Mouse (Mus musculus): ENCODE measurements at regions not wholly inside any gene's neighbourhood (a gene's known extent, or its start where the extent isn't known, plus 50 kb on each side); places are given as distances from the start of the nearest gene placed in this dataset.

GRCm38 (mm10) chr11:18753856-18754255 is 264.9 kb downstream of the Meis1 start:
- no peak for TF ChIP-seq CTCF (IDR thresholded peaks at IDR 0.05; ENCODE audit: insufficient read depth, low read depth, low read length)
- no peak for TF ChIP-seq POLR2A (IDR thresholded peaks at IDR 0.05; ENCODE audit: insufficient read depth, low read depth, low read length)

Data from olfactory bulb, adult 2 months (tissue).